Mouse (Mus musculus): Measurements from ENCODE around the gene Cda.

GRCm38 (mm10) chr4:138343341-138343837, 24.4 kb downstream of the Cda start:
- TF ChIP-seq POLR2A (IDR thresholded peaks at IDR 0.05; ENCODE audit: control insufficient read depth in 1 of 2, insufficient read depth in 1 of 2, low read depth in 1 of 2, low read length in 2 of 2, poor library complexity in 1 of 2), result no peak
- no peak for TF ChIP-seq CTCF (IDR thresholded peaks at IDR 0.05 in 2 of 3, conservative IDR thresholded peaks at IDR 0.05 in 1 of 3; ENCODE audit: control insufficient read depth in 1 of 3, insufficient read depth in 1 of 3, low read depth in 2 of 3, low read length in 3 of 3, poor library complexity in 1 of 3, severe bottlenecking in 1 of 3)
- no peak for TF ChIP-seq UBTF (IDR thresholded peaks at IDR 0.05; ENCODE audit: borderline replicate concordance, insufficient read depth, low read depth, low read length)
- TF ChIP-seq NELFE (IDR thresholded peaks at IDR 0.05; ENCODE audit: low read depth, low read length), result no peak
- TF ChIP-seq MAFK (IDR thresholded peaks at IDR 0.05; ENCODE audit: borderline replicate concordance, low read depth, low read length), result no peak
- no peak for TF ChIP-seq NRF1 (IDR thresholded peaks at IDR 0.05; ENCODE audit: insufficient read depth, low read depth, low read length, poor library complexity, severe bottlenecking)
- no peak for TF ChIP-seq TAL1 (IDR thresholded peaks at IDR 0.05; ENCODE audit: low read length)
- no peak for TF ChIP-seq ZMIZ1 (IDR thresholded peaks at IDR 0.05; ENCODE audit: low read depth, low read length)
- TF ChIP-seq MEF2A (IDR thresholded peaks at IDR 0.05; ENCODE audit: extremely low read depth, insufficient replicate concordance, low read depth, low read length, poor library complexity, severe bottlenecking), result no peak
- no peak for TF ChIP-seq USF2 (IDR thresholded peaks at IDR 0.05; ENCODE audit: borderline replicate concordance in 1 of 2, insufficient read depth in 1 of 2, low read depth in 1 of 2, low read length in 2 of 2)
- no peak for TF ChIP-seq RAD21 (IDR thresholded peaks at IDR 0.05; ENCODE audit: low read depth, low read length)
- TF ChIP-seq POLR2AphosphoS5 (IDR thresholded peaks at IDR 0.05; ENCODE audit: borderline replicate concordance, low read depth, low read length), result no peak
- no peak for TF ChIP-seq ZKSCAN1 (IDR thresholded peaks at IDR 0.05; ENCODE audit: low read depth, low read length)

All from MEL (cell line).